Mouse (Mus musculus) heart, postnatal 0 days (tissue): ENCODE results near the gene Rpl27a.

Experiments
- CTCF ChIP-seq: IDR thresholded peaks from 2 replicates; pipeline ENCODE4 v1.5.1; 2016; ENCODE audit warnings: antibody characterized with exemption, control low read depth, low read depth
- EP300 ChIP-seq: IDR thresholded peaks from 2 replicates; pipeline ENCODE4 v1.6.1; 2016; ENCODE audit warnings: antibody characterized with exemption, low read depth

GRCm38 (mm10) chr7:109531501-109531900 is 12.6 kb downstream of the Rpl27a start:
- TF ChIP-seq CTCF (no peak), EP300 (no peak)
